Mouse (Mus musculus): ENCODE data around the gene Usp17la. TPM values are rescaled to one million over a fixed set of nuclear protein-coding genes. Genes with fewer than 3 reads are reported as not detected.

The Usp17la gene
- polyA plus RNA-seq (2012; rRNA removed; ENCODE audit: low replicate concordance), result not detected in 2 replicates

GRCm38 (mm10) chr7:104856709-104857108 is at the start of gene Usp17la:
Gene Usp17la (plus strand): TSS chr7:104857009.

DNA sequence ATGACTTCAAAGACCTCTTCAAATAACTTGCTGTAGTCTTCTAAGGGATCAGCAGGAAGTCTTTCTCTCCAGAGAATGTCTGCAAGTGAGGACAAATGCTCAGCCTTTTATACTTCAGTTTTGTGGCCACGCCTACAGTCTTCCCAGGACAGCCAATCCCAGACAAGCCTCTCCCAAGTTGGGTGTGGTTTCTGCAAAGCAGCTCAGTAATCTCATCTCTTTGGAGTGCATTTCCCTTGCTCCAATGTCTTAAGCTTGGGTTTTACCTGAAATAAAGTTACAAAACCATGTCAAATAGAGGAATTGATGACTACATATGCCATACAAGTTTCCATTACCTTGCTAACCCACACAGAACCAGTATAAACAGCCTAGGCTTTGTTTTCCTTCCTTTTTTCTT is 14.3 kb upstream of the Usp17la start, which contains the start of gene Usp17lb:
Gene Usp17lb (minus strand): TSS at position 101 of the 400 bp plus-strand sequence.

GRCm38 (mm10) chr7:104877731-104878130 is 20.9 kb downstream of the Usp17la start, which contains the start of gene Olfr665:
Gene Olfr665 (plus strand): TSS chr7:104878031.

GRCm38 (mm10) chr7:104895852-104896251 is 39.0 kb downstream of the Usp17la start, which contains the start of gene Olfr666:
Gene Olfr666 (minus strand): TSS chr7:104895952.

Other genes with a start within 250 kb of the Usp17la start
- gene Olfr656, start 243.1 kb upstream of the Usp17la start, polyA plus RNA-seq (2012; rRNA removed; ENCODE audit: low replicate concordance), result not detected in 2 replicates
- gene Olfr657, start 232.2 kb upstream of the Usp17la start, polyA plus RNA-seq (2012; rRNA removed; ENCODE audit: low replicate concordance), result not detected in 2 replicates
- gene Olfr658, start 209.7 kb upstream of the Usp17la start, polyA plus RNA-seq (2012; rRNA removed; ENCODE audit: low replicate concordance), result 0.04 TPM in 1 of 2 replicates, not detected in the other
- gene Olfr659, start 190.3 kb upstream of the Usp17la start, polyA plus RNA-seq (2012; rRNA removed; ENCODE audit: low replicate concordance), result not detected in 2 replicates
- gene Olfr661, start 170.5 kb upstream of the Usp17la start, polyA plus RNA-seq (2012; rRNA removed; ENCODE audit: low replicate concordance), result not detected in 2 replicates
- gene Usp17le, start 79.5 kb upstream of the Usp17la start, polyA plus RNA-seq (2012; rRNA removed; ENCODE audit: low replicate concordance), result not detected in 2 replicates
- not detected in 2 replicates for gene Usp17lb, start 14.4 kb upstream of the Usp17la start, polyA plus RNA-seq (2012; rRNA removed; ENCODE audit: low replicate concordance)
- not detected in 2 replicates for gene Olfr665, start 21.0 kb downstream of the Usp17la start, polyA plus RNA-seq (2012; rRNA removed; ENCODE audit: low replicate concordance)
- not detected in 2 replicates for gene Olfr666, start 38.9 kb downstream of the Usp17la start, polyA plus RNA-seq (2012; rRNA removed; ENCODE audit: low replicate concordance)
- not detected in 2 replicates for gene Olfr667, start 64.5 kb downstream of the Usp17la start, polyA plus RNA-seq (2012; rRNA removed; ENCODE audit: low replicate concordance)
- not detected in 2 replicates for gene Olfr668, start 71.0 kb downstream of the Usp17la start, polyA plus RNA-seq (2012; rRNA removed; ENCODE audit: low replicate concordance)
- not detected in 2 replicates for gene Olfr669, start 77.2 kb downstream of the Usp17la start, polyA plus RNA-seq (2012; rRNA removed; ENCODE audit: low replicate concordance)
- not detected in 2 replicates for gene Olfr670, start 105.6 kb downstream of the Usp17la start, polyA plus RNA-seq (2012; rRNA removed; ENCODE audit: low replicate concordance)
- not detected in 2 replicates for gene Olfr671, start 122.1 kb downstream of the Usp17la start, polyA plus RNA-seq (2012; rRNA removed; ENCODE audit: low replicate concordance)
- not detected in 2 replicates for gene Olfr672, start 145.0 kb downstream of the Usp17la start, polyA plus RNA-seq (2012; rRNA removed; ENCODE audit: low replicate concordance)
- gene Olfr675, start 171.5 kb downstream of the Usp17la start, polyA plus RNA-seq (2012; rRNA removed; ENCODE audit: low replicate concordance), result not detected in 2 replicates
- not detected in 2 replicates for gene Olfr676, start 175.7 kb downstream of the Usp17la start, polyA plus RNA-seq (2012; rRNA removed; ENCODE audit: low replicate concordance)
- not detected in 2 replicates for gene Olfr677, start 194.4 kb downstream of the Usp17la start, polyA plus RNA-seq (2012; rRNA removed; ENCODE audit: low replicate concordance)
- gene Olfr678, start 207.5 kb downstream of the Usp17la start, polyA plus RNA-seq (2012; rRNA removed; ENCODE audit: low replicate concordance), result not detected in 2 replicates
- gene Olfr679, start 224.2 kb downstream of the Usp17la start, polyA plus RNA-seq (2012; rRNA removed; ENCODE audit: low replicate concordance), result not detected in 2 replicates
- gene Olfr680-ps1, start 235.8 kb downstream of the Usp17la start, polyA plus RNA-seq (2012; rRNA removed; ENCODE audit: low replicate concordance), result not detected in 2 replicates

Measured in subcutaneous adipose tissue, adult 2 months (tissue).